Mouse (Mus musculus): ENCODE results near the gene Mvd. TPM values are rescaled to one million over a fixed set of nuclear protein-coding genes. Genes with fewer than 3 reads are reported as not detected.

The Mvd gene
- polyA plus RNA-seq, 1 experiment = 42.7 TPM

- no peak for DNase-seq (ENCODE audit: low read depth)
These were observed 13.9 kb upstream of the Mvd start for GRCm38 (mm10) chr8:122457171-122457570.

- no peak for DNase-seq (ENCODE audit: low read depth)
These were observed 11.2 kb upstream of the Mvd start for GRCm38 (mm10) chr8:122454409-122454808.

GRCm38 (mm10) chr8:122452154-122452553 is 8.9 kb upstream of the Mvd start:
- DNase-seq (ENCODE audit: low read depth) = no peak

GRCm38 (mm10) chr8:122451161-122451703 is 8.0 kb upstream of the Mvd start:
- DNase-seq (ENCODE audit: low read depth) = no peak

GRCm38 (mm10) chr8:122445203-122445602 is 2.0 kb upstream of the Mvd start:
- no peak for DNase-seq (ENCODE audit: low read depth)

- no peak for DNase-seq (ENCODE audit: low read depth)
These were observed 981 bp upstream of the Mvd start for GRCm38 (mm10) chr8:122444058-122444748.

- no peak for DNase-seq (ENCODE audit: low read depth)
These were observed 441 bp downstream of the Mvd start for GRCm38 (mm10) chr8:122442781-122443180.

- no peak for DNase-seq (ENCODE audit: low read depth)
These were observed 866 bp downstream of the Mvd start for GRCm38 (mm10) chr8:122442356-122442755.

GRCm38 (mm10) chr8:122441326-122441725 is 1.9 kb downstream of the Mvd start:
- DNase-seq (ENCODE audit: low read depth) = no peak

- no peak for DNase-seq (ENCODE audit: low read depth)
These were observed 3.9 kb downstream of the Mvd start for GRCm38 (mm10) chr8:122439336-122439735.

GRCm38 (mm10) chr8:122437708-122438331 is 5.4 kb downstream of the Mvd start:
- no peak for DNase-seq (ENCODE audit: low read depth)

GRCm38 (mm10) chr8:122436586-122437125 is 6.6 kb downstream of the Mvd start:
- DNase-seq (ENCODE audit: low read depth) = no peak

- no peak for DNase-seq (ENCODE audit: low read depth)
These were observed 7.1 kb downstream of the Mvd start for GRCm38 (mm10) chr8:122436146-122436545.

- DNase-seq (ENCODE audit: low read depth) = no peak
These were observed 7.8 kb downstream of the Mvd start for GRCm38 (mm10) chr8:122435375-122435774.

- no peak for DNase-seq (ENCODE audit: low read depth)
These were observed 9.8 kb downstream of the Mvd start for GRCm38 (mm10) chr8:122433269-122433905.

- no peak for DNase-seq (ENCODE audit: low read depth)
These were observed 10.6 kb downstream of the Mvd start, which contains the start of gene Cyba for GRCm38 (mm10) chr8:122432443-122433268. Gene Cyba, minus strand, starts transcription at chr8:122432930.

GRCm38 (mm10) chr8:122431694-122432442 is 11.4 kb downstream of the Mvd start:
- DNase-seq (ENCODE audit: low read depth) = no peak

GRCm38 (mm10) chr8:122430646-122431045 is 12.6 kb downstream of the Mvd start:
- no peak for DNase-seq (ENCODE audit: low read depth)

GRCm38 (mm10) chr8:122430058-122430636 is 13.1 kb downstream of the Mvd start:
- no peak for DNase-seq (ENCODE audit: low read depth)

GRCm38 (mm10) chr8:122428163-122428562 is 15.1 kb downstream of the Mvd start:
- no peak for DNase-seq (ENCODE audit: low read depth)
